Mouse (Mus musculus) liver, postnatal 0 days (tissue): Measurements from ENCODE around the gene Gm20388.
A peak's percentile ranks its signal among the peaks of the same experiment; 100 is the strongest.

Source experiments
- CTCF ChIP-seq: sonication (generic); IDR thresholded peaks from 2 replicates; pipeline ENCODE4 v1.5.1; 2016; ENCODE audit warnings: antibody characterized with exemption, low read depth
- EP300 ChIP-seq: IDR thresholded peaks from 2 replicates; pipeline ENCODE4 v1.6.1; 2016; ENCODE audit warnings: antibody characterized with exemption, low read depth, mild to moderate bottlenecking

DNA sequence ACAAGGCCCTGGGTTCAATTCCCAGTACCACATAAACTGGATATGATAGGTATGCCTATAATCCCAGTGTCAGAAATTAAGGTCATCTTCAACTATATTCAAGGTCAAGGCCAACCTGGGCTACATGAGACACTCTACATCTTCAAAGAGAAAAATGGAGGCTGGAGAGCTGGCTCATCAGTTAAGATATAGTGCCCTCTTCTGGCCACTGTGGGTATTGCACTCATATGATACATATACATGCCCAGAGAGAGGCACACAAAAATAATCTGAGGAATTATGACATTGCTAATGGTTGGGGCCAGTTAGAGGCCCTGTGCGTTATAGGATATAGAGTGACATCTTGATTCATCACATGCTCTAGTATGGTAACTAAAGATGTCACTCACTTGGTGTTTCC lies 523.1 kb downstream of the Gm20388 start:
- peak; percentile 73 for TF ChIP-seq CTCF
- TF ChIP-seq EP300: no peak
